Mouse (Mus musculus) left cerebral cortex, adult 9 months (tissue): ENCODE data around the gene Rsbn1.

Experiments
- DNase-seq, 2 experiments: peaks; one replicate each; pipeline ENCODE4 v3.0.0; 2022; ENCODE audit warnings: low spot score in 2 of 2

Gene Rsbn1

GRCm38 (mm10) chr3:103914010-103914669, at the start of gene Rsbn1:
Gene Rsbn1 (plus strand): TSS chr3:103914120.
- DNase-seq: peak; percentile 97 to 98

DNA sequence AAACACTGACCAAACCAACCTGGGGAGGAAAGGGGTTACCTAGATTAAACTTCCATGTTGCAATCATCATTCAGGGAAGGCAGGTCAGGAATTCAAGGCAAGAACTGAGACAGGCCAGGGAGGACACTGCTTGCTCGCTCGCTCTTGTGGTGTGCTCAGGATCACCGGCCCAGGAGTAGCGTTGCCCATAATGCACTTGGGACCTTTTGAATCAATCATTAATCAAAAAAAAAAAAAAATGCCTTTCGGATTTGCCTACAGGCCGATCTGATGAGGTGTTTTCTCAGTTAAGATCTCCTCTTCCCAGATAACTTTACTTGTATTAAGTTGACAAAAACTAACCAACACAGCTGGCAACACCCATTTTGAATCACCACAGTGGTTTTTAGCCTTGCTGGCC, 49.7 kb upstream of the Rsbn1 start:
- DNase-seq: no peak

GRCm38 (mm10) chr3:103867424-103867971, 46.4 kb upstream of the Rsbn1 start:
- no peak for DNase-seq

GRCm38 (mm10) chr3:103868008-103868407, 45.9 kb upstream of the Rsbn1 start:
- DNase-seq: no peak

DNA sequence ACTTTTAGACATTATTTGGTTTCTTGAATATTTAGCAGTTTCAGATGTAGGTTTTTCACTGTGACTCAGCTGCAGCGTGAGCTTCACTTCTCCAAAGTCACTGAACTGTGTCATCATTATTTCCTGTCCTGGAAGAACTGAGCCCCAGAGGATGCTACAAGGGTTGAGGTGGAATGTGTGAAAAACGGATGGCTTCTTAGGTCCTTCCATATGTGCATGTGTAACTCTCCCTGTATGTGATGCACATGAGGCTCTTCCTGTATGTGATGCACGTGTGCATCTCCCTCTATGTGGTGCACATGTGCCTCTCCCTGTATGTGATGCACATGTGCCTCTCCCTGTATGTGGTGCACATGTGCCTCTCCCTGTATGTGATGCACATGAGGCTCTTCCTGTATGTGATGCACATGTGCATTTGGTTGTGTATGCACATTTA, 41.2 kb upstream of the Rsbn1 start:
- DNase-seq: no peak

DNA sequence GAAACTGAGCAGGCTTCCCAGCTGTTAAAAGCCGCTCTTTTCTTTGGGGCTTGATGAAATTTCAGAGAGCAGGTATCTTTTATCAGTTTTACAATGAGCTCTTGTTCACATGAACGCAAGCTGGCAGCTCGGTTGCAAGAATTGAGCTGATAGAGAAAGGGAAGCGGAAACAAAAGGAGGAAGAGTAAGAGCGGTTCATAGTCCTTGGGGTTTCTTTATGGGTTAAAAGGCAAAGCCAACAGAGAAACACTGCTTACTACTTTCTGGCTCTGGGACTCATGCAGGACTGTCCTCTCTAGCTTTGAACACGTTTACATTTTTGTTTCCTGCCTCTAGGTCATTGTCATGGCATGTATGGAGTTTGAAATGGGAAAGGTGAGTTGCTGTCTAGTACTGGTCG, 39.6 kb upstream of the Rsbn1 start:
- DNase-seq: no peak

DNA sequence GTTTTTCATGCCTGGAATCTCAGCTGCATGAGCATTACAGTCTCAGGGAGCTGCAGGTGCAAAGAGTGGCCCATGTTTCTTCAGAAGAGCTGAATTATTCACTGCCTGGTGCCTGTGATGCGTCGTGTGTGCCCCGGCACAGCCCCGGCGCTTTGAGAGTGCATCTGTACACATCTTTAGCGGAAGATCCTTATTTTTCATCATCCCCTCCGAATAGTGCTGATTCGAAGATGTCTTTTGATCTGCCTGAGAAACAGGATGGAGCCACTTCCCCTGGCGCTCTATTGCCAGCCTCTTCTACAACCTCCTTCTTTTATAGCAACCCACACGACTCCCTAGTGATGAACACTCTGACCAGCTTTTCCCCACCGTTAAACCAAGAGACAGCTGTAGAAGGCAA, 28.0 kb upstream of the Rsbn1 start:
- DNase-seq: no peak

GRCm38 (mm10) chr3:103887581-103887980, 26.3 kb upstream of the Rsbn1 start:
- peak in 1 of 2 experiments; percentile 47 for DNase-seq

GRCm38 (mm10) chr3:103893374-103893773, 20.5 kb upstream of the Rsbn1 start:
- DNase-seq: no peak

- no peak for DNase-seq
Measured at GRCm38 (mm10) chr3:103904705-103905104, 9.2 kb upstream of the Rsbn1 start.

GRCm38 (mm10) chr3:103907335-103908030, 6.4 kb upstream of the Rsbn1 start:
- DNase-seq: no peak

DNA sequence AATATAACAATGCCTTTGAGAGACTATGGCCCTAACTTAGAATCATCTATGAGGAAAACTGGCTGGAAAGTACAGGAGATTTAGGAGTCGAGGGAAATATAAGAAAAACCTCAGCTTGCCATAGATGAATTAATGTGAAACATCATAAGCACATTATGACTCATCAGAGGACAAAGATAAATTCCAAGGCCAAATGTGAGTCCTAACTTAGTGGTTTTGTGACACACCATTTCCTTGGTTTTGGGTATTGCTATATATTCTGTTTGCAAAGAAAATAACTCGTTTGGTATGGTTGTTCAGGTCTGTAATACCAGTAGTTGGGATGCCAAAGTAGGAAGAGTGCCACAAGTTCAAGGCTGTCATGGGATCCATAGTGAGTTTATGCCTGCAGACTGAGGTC, 5.1 kb upstream of the Rsbn1 start:
- no peak for DNase-seq

DNA sequence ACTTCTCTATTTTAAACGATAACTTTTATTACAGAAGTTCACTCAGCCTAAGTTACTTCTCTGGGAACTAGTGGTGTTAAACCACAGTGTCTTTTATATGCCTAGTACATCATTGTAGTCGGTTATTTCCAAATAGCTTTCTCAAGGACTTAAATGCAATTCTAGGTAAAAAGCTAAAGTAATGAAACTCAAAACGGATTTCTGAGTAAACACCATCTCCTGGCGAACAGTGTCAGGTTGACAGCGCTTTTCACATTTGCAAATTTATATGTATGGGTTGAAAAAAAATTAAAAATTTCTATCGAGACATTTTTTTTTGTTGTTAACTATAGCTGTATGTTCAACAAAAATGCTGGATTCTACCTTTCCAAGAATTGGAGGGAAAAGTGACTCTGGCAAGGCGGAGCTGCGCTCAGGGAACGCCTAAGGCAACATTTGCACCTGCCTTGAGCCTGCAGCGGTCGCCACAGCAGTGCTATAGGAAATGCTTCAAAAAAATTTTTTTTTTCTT, 414 bp upstream of the Rsbn1 start:
- peak in 1 of 2 experiments; percentile 18 for DNase-seq

- peak in 1 of 2 experiments; percentile 34 for DNase-seq
Measured at GRCm38 (mm10) chr3:103914732-103915508, 1.0 kb downstream of the Rsbn1 start.

- DNase-seq: no peak
Measured at GRCm38 (mm10) chr3:103915509-103915896, 1.6 kb downstream of the Rsbn1 start.

DNA sequence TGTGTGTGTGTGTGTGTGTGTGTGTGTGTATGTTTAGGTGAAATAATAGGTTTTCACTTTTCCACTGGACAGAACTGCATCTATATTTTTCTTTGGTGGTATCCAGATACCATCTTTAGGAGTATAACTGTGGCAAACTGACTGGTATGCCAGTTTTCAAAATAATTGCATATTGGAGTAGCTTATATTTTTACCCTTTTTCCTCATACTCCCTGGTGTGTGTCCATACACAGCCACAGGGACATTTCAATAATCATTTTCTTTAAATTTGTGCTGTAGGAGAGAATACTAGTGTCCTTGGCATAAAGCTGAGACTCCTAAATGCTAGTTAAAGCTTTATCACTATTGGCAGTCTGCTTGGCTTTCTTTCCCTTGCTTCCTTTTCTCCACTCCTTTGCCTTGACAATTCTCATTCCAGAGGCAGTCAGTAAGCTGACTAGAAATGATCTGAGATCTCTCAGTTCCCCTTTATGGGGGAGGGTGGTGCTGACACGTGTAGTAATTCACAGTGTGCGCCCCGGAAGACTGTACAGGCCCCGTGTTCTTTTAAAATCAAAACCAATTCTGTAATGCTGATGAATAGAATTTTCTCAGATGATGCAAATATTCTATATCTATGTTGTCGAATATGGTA, 2.4 kb downstream of the Rsbn1 start:
- no peak for DNase-seq

- no peak for DNase-seq
Measured at GRCm38 (mm10) chr3:103916839-103917237, 2.9 kb downstream of the Rsbn1 start.

DNA sequence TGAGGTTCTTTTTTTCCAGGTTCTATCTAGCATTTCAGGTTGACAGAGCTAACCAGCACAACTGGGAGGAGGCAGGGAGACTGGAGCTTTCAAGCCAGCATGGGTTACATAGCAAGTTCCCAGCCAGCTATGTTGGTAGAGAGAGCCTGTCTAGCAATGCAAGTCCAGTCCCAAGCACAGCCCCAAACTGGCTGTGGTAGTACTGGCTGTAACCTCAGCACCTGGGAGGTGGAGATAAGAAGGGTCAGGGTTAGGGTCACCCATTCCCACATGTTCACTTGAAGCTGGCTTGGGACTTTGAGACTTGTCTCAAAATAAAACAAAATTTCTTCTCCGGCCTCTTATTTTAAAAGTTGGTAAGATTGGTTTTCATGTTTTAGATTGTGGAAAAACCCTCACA, 6.2 kb downstream of the Rsbn1 start:
- no peak for DNase-seq

- no peak for DNase-seq
Measured at GRCm38 (mm10) chr3:103925302-103925701, 11.4 kb downstream of the Rsbn1 start.

DNA sequence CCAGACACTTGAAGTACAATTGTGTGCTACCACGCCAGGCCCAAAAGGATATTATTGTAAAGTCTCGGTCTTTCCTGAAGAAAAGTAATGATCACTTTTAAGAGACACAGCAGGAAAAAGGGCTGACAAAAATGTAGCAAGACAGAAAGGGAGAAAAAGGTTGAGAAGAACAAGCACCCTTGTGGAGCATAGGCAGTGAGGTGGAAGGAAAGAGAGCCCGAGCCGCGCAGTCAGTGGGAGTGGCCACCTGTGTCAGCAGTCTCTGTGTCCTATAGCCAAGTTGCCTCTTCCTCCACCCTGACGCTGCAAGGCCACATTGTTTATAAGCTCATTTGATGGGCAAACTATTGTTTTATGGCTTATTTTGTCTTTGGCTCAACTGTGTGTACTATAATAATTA, 13.6 kb downstream of the Rsbn1 start:
- DNase-seq: no peak

DNA sequence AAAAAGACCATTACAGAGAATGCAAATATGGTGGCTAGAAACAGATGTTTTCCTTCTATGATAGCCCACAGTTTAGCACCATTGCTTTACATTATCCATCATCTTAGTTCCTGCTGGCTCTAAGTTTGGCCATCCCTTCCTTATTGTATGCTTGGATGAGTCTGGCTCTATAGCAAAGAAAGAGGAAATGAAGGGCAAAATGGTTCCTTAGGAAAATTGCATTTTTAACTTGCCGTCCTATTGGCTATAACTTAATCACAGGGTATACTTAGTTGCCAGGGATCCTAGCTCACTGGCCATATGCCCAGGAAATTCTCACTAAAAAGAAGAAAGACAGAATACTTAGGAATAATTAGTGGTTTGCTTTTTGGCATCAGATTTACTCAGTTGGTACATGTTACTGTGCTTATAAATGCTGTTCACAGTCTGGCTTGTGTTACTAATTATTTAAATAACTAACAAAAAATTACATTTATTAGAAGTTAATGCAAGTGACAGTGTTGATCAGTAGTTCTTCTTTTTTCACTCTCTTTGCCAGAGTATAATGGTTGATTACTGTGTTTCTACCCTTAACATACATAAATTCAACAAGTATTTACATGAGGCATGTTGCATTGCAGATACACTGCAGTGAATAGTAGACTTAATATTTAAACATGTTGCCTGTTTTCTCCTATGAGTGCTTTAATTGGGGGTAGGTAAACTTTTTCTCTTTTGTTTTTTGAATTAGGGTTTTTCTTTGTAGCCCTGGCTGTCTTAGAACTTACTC, 31.1 kb downstream of the Rsbn1 start:
- peak in 1 of 2 experiments; percentile 37 for DNase-seq
